Mouse (Mus musculus) right cerebral cortex, postnatal 4 days (tissue): ENCODE measurements around the gene Vegfb.

Experiments
- DNase-seq: peaks from one replicate; pipeline ENCODE4 v3.0.0-alpha.2; 2022

Vegfb gene

GRCm38 (mm10) chr19:6987061-6987903 is at the start of gene Vegfb:
TSS of gene Vegfb (minus strand) at chr19:6987651.
- peak; percentile 68 for DNase-seq

GRCm38 (mm10) chr19:7034006-7034405 is 46.6 kb upstream of the Vegfb start:
- no peak for DNase-seq

GRCm38 (mm10) chr19:7029531-7029930 is 42.1 kb upstream of the Vegfb start:
- no peak for DNase-seq

GRCm38 (mm10) chr19:7020224-7020641 is 32.8 kb upstream of the Vegfb start:
- no peak for DNase-seq

GRCm38 (mm10) chr19:7019191-7019590 is 31.7 kb upstream of the Vegfb start, which contains the start of gene Fermt3:
TSS of gene Fermt3 (minus strand) at chr19:7019469.
- DNase-seq = no peak

- DNase-seq = no peak
These were observed 31.1 kb upstream of the Vegfb start for GRCm38 (mm10) chr19:7018546-7018945.

- DNase-seq = no peak
These were observed 30.3 kb upstream of the Vegfb start for GRCm38 (mm10) chr19:7017541-7018457.

- DNase-seq = no peak
These were observed 27.2 kb upstream of the Vegfb start for GRCm38 (mm10) chr19:7014481-7015135.

GRCm38 (mm10) chr19:7013984-7014383 is 26.5 kb upstream of the Vegfb start:
- DNase-seq = no peak

- DNase-seq = no peak
These were observed 25.0 kb upstream of the Vegfb start for GRCm38 (mm10) chr19:7012426-7012825.

- no peak for DNase-seq
These were observed 19.6 kb upstream of the Vegfb start for GRCm38 (mm10) chr19:7006892-7007593.

- no peak for DNase-seq
These were observed 12.1 kb upstream of the Vegfb start for GRCm38 (mm10) chr19:6999360-7000063.

- no peak for DNase-seq
These were observed 10.4 kb upstream of the Vegfb start for GRCm38 (mm10) chr19:6997721-6998290.

- DNase-seq = peak; percentile 73
These were observed 8.6 kb upstream of the Vegfb start, which contains the start of the genes Nudt22 and Trpt1 for GRCm38 (mm10) chr19:6996006-6996405. TSS of gene Nudt22 (minus strand) at chr19:6996117. TSS of gene Trpt1 (plus strand) at chr19:6996131.

- no peak for DNase-seq
These were observed 8.0 kb upstream of the Vegfb start for GRCm38 (mm10) chr19:6995255-6995991.

- no peak for DNase-seq
These were observed 7.0 kb upstream of the Vegfb start for GRCm38 (mm10) chr19:6994489-6994888.

GRCm38 (mm10) chr19:6994002-6994401 is 6.6 kb upstream of the Vegfb start:
- DNase-seq = no peak

GRCm38 (mm10) chr19:6993011-6993770 is 5.7 kb upstream of the Vegfb start:
- DNase-seq = no peak

- DNase-seq = peak; percentile 93
These were observed 4.8 kb upstream of the Vegfb start, which contains the start of gene Dnajc4 for GRCm38 (mm10) chr19:6992011-6992858. TSS of gene Dnajc4 (minus strand) at chr19:6992572.
